Mouse (Mus musculus) embryonic facial prominence, embryonic 11.5 days (tissue): ENCODE data around the gene Map3k14. TPM values are rescaled to one million over a fixed set of nuclear protein-coding genes. Genes with fewer than 3 reads are reported as not detected.

Experiments
- ATAC-seq: fragments of 200-750 bp; cut with Nextera tagmentation; replicated peaks from 2 replicates; pipeline ENCODE4 v1.8.0; 2017; ENCODE audit warnings: low read depth; ENCODE audit not compliant: insufficient number of reproducible peaks, low FRiP score, low TSS enrichment
- DNase-seq: peaks from one replicate; pipeline ENCODE4 v3.0.0-alpha.2; 2015; ENCODE audit warnings: low spot score
- H3K27ac ChIP-seq: fragments of 300-500 bp; sonication (generic); replicated peaks from 2 replicates; pipeline ENCODE4 v1.5.1; 2014; ENCODE audit warnings: mild to moderate bottlenecking, low read depth, low read length, control low read depth
- H3K27me3 ChIP-seq: fragments of 300-500 bp; sonication (generic); 2 replicates; pipeline ENCODE4 v1.6.1; 2014; ENCODE audit warnings: mild to moderate bottlenecking, low read length, moderate library complexity, mixed read lengths; ENCODE audit not compliant: control insufficient read depth, insufficient read depth
- H3K36me3 ChIP-seq: fragments of 300-500 bp; sonication (generic); replicated peaks from 2 replicates; pipeline ENCODE4 v1.6.1; 2014; ENCODE audit warnings: low read depth, mild to moderate bottlenecking, low read length, moderate library complexity, mixed read lengths; ENCODE audit not compliant: control insufficient read depth, insufficient read depth
- H3K4me1 ChIP-seq: fragments of 300-500 bp; sonication (generic); 2 replicates; pipeline ENCODE4 v1.6.1; 2014; ENCODE audit warnings: low read length, mixed read lengths; ENCODE audit not compliant: control insufficient read depth, insufficient read depth
- H3K4me2 ChIP-seq: fragments of 300-500 bp; sonication (generic); 2 replicates; pipeline ENCODE4 v1.6.1; 2014; ENCODE audit warnings: low read depth, mild to moderate bottlenecking, control low read depth, low read length, moderate library complexity
- H3K4me3 ChIP-seq: fragments of 300-500 bp; sonication (generic); 2 replicates; pipeline ENCODE4 v1.5.1; 2014; ENCODE audit warnings: low read depth, low read length, control low read depth
- H3K9ac ChIP-seq: fragments of 300-500 bp; sonication (generic); replicated peaks from 2 replicates; pipeline ENCODE4 v1.6.1; 2014; ENCODE audit warnings: mild to moderate bottlenecking, control low read depth, low read length
- H3K9me3 ChIP-seq: fragments of 300-500 bp; sonication (generic); replicated peaks from 2 replicates; pipeline ENCODE4 v1.6.1; 2016; ENCODE audit warnings: mild to moderate bottlenecking, low read length, inconsistent platforms, mixed read lengths; ENCODE audit not compliant: control insufficient read depth
- WGBS: fragments of 180-500 bp; shearing (Covaris S2); extraction: QIAGEN DNeasy Blood & Tissue Kit; methylation state at CpG from one replicate; pipeline ENCODE4 v1.1.7; 2014; 5-methylcytosine and 5-hydroxymethylcytosine counted together
- polyA plus RNA-seq: library from polyadenylated mRNA; unstranded; fragments of >200 nt; fragmentation: Nextera tagmentation; extraction: Ambion mirVana; gene quantifications from 2 replicates; pipeline ENCODE4 v1.2.1, GENCODE M21; 2014

Map3k14 gene
- polyA plus RNA-seq, 1 experiment from 2014 or later = 1.9 TPM

DNA sequence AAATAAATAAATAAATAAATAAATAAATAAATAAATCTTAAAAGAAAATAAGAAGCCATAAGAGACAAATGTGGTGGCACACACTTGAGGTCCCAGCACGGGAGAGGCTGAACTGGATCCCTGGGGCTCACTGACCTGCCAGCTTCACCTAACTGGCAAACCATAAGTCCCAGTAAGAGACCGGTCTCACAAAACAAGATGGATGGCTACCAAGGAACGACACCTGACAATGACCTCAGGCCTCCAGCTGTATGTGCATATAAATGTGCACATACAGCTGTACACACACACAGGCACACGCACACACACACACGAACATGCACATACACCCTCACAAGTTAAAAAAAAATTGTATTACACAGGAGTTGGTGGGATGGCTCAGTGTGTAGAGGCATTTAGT, 19.6 kb upstream of the Map3k14 start:
- Histone ChIP-seq H3K9me3 (no peaks in the 10 kb centered on the region), H3K36me3 (no peaks in the 10 kb centered on the region), H3K9ac (no peak overlapping the region), H3K4me2 (no peak overlapping the region), H3K4me1 (no peaks in the 10 kb centered on the region), H3K27me3 (no peaks in the 10 kb centered on the region), H3K4me3 (no peak overlapping the region), H3K27ac (no peak overlapping the region)
- 92% methylated on average over 5 of the region's 5 CpGs for WGBS
- ATAC-seq = no peak
- DNase-seq = no peak

DNA sequence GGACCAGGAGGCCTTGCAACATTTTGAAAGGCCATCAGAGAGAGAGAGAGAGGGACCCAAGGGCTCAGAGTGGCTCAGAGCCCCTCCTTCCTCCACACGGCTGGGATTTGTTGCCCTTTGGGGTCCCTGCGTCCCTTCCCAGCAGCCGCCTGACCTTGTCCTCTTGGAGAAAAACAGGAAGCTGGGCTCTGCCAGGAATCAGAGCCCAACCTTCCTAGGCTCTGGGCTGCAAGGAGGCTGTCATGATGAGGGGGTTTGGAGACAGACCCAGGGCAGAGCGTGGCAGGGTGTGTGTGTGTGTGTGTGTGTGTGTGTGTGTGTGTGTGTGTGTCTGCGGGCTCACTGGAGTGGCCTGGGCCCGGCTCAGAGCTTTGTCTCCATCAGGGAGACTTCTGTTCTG, 18.7 kb upstream of the Map3k14 start:
- H3K27ac ChIP-seq = no peak overlapping the region
- no peaks in the 10 kb centered on the region for H3K9me3 ChIP-seq
- no peaks in the 10 kb centered on the region for H3K36me3 ChIP-seq
- no peaks in the 10 kb centered on the region for H3K27me3 ChIP-seq
- H3K9ac ChIP-seq = no peak overlapping the region
- no peak for DNase-seq
- H3K4me3 ChIP-seq = no peak overlapping the region
- 40% methylated on average over 5 of the region's 6 CpGs for WGBS
- no peak overlapping the region for H3K4me2 ChIP-seq
- no peak for ATAC-seq
- no peaks in the 10 kb centered on the region for H3K4me1 ChIP-seq

DNA sequence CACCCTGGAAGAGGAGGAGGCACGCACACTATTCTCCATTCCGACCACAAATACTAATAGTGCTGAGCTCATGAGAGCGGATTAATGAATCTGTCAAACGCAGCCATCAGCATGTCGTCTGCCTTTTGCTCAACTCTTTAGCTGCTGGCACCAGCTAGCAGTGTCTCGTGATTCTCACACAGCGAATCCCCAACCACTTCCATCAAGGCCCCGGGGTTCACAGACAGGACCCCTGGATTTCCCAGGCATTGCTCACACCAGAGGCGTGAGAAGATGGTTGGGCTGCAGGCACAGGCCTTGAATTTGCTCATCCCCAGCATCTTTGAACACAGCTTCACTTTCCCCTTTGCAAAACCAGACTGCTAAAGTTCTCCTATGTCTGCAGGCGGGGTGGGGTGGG, 18.0 kb upstream of the Map3k14 start:
- Histone ChIP-seq H3K9ac (no peak overlapping the region), H3K4me1 (no peaks in the 10 kb centered on the region)
- no peak for DNase-seq

DNA sequence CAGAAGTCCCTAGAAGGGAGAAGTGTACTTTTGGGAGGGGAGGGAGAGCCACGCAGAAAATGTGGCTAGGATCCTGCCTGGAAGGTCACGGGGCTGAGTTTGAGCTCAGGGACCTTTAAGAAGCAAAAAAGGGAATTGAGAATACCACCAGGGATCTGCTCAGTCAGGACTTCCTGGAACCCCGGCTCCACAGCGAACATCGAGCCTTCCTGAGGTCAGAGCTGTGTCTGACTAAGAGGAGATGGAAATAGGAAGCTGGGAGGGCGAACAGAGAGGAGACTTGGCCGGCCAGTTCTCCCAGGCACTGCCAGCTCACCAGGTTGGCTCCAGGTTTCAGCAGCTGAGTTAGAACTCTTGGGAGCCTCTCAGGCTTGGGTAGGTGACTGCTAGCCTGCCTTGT, 14.5 kb upstream of the Map3k14 start:
- no peak overlapping the region for H3K27ac ChIP-seq
- H3K9me3 ChIP-seq = no peaks in the 10 kb centered on the region
- H3K4me3 ChIP-seq = no peak overlapping the region
- no peaks in the 10 kb centered on the region for H3K4me1 ChIP-seq
- ATAC-seq (no peak), DNase-seq (no peak)
- no peaks in the 10 kb centered on the region for H3K36me3 ChIP-seq
- H3K27me3 ChIP-seq = no peaks in the 10 kb centered on the region
- 70% methylated on average over 7 of the region's 7 CpGs for WGBS
- no peak overlapping the region for H3K4me2 ChIP-seq
- H3K9ac ChIP-seq = no peak overlapping the region

More for the DNA sequence above, 18.0 kb upstream of the Map3k14 start:
- Histone ChIP-seq H3K27ac (no peak overlapping the region), H3K4me3 (no peak overlapping the region), H3K27me3 (no peaks in the 10 kb centered on the region), H3K4me2 (no peak overlapping the region), H3K9me3 (no peaks in the 10 kb centered on the region), H3K36me3 (no peaks in the 10 kb centered on the region)
- 84% methylated on average over 10 of the region's 10 CpGs for WGBS
- no peak for ATAC-seq

DNA sequence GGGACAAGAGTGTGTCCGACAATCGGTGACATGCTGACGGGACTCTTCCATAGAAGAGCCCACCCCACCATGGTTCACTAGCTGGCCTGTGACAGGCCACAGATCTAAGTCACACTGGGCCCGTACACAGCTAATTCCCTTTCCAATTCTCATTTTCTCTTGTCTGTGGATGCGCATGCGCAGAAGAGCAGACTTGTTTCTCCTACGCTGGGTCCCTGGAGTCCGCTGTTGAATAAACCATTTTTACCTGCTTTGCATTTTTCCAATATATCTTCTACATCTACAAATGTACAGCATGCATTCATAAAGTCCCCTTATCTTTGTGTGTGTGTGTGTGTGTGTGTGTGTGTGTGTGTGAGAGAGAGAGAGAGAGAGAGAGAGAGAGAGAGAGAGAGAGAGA, 9.2 kb upstream of the Map3k14 start:
- no peak for DNase-seq
- ATAC-seq = no peak
- Histone ChIP-seq H3K4me2 (no peak overlapping the region), H3K27ac (no peak overlapping the region), H3K36me3 (no peaks in the 10 kb centered on the region), H3K9me3 (no peaks in the 10 kb centered on the region), H3K27me3 (no peaks in the 10 kb centered on the region), H3K9ac (no peak overlapping the region), H3K4me3 (no peak overlapping the region), H3K4me1 (no peaks in the 10 kb centered on the region)
- 87% methylated on average over 8 of the region's 8 CpGs for WGBS

DNA sequence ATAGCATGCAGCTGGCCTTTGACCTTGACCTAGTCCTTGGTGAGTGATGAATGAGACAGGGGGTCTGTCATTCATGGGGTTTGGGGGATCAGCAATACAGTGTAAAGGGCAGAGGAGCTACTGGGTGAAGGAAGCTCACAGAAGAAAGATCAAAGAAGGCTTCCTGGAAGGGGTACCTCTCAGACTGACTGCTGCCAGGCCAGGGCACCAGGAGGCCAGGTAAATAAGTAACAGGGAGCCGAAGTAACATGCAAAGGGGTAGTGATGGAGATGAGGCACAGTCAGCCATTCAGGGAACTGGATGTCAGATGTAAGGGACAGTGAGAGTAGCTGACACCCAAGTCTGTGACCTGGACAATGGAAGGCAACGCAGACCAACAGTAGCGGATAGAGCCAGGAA, 5.6 kb upstream of the Map3k14 start:
- WGBS = 83% methylated on average over 3 of the region's 3 CpGs
- ATAC-seq (no peak), DNase-seq (no peak)
- H3K4me2 ChIP-seq = no peak overlapping the region
- no peaks in the 10 kb centered on the region for H3K9me3 ChIP-seq
- H3K27me3 ChIP-seq = no peaks in the 10 kb centered on the region
- H3K4me1 ChIP-seq = no peaks in the 10 kb centered on the region
- no peaks in the 10 kb centered on the region for H3K36me3 ChIP-seq
- no peak overlapping the region for H3K27ac ChIP-seq
- no peak overlapping the region for H3K4me3 ChIP-seq
- no peak overlapping the region for H3K9ac ChIP-seq

DNA sequence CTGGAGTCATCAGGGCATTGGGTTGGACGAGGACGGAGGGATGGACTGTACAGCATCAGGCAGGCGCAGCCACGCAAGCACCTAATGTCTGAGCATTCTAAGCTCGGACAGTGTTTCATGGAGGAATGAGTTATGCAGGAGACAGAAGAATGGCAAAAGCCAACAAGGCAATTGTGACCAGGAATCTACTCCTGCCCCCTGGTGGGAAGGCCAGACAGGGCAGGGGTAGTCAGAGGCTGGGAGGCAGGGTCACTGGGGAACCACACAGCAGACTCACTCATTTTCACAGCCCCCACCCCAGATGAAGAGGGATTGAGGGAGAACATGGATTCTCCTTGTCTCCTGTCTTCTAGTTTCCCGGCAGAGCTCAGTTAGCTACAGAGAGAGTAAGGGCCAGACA, 4.7 kb upstream of the Map3k14 start:
- Histone ChIP-seq H3K4me1 (no peaks in the 10 kb centered on the region), H3K4me2 (no peak overlapping the region), H3K9me3 (no peaks in the 10 kb centered on the region), H3K9ac (peak overlapping the region; percentile 13; the same call in 1 of the 2 replicates), H3K4me3 (no peak overlapping the region), H3K27ac (no peak overlapping the region), H3K27me3 (no peaks in the 10 kb centered on the region), H3K36me3 (no peaks in the 10 kb centered on the region)
- ATAC-seq = no peak
- WGBS = 74% methylated on average over 6 of the region's 6 CpGs
- DNase-seq = peak; percentile 33

DNA sequence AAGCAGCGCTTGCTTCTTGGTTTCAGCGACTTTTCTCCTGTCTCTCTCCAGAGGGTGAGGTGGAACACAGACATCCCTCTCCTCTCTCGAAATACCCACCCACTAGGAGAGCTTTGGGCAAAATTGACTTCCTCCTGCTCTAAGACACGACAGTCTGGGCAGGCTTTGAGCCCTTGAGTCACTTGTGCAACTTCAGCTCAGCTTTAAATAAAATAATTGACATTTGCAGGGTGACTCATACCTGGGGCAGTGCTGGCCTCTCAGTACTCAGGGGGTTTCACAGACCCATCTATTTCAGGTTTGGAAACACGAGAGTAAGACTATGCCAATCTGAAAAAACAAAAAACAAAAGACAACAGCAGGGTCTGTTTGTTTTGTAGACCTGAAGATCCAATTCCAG, 2.2 kb upstream of the Map3k14 start:
- Histone ChIP-seq H3K9me3 (no peaks in the 10 kb centered on the region), H3K4me2 (no peak overlapping the region), H3K27ac (no peak overlapping the region), H3K27me3 (no peaks in the 10 kb centered on the region), H3K4me3 (no peak overlapping the region), H3K36me3 (no peaks in the 10 kb centered on the region), H3K4me1 (no peaks in the 10 kb centered on the region), H3K9ac (no peak overlapping the region)
- whole genome bisulfite sequencing = 74% methylated on average over 5 of the region's 5 CpGs
- no peak for DNase-seq
- no peak for ATAC-seq
